Mouse (Mus musculus): ENCODE results near the gene Sfxn2. TPM values are rescaled to one million over a fixed set of nuclear protein-coding genes. Genes with fewer than 3 reads are reported as not detected.

Gene Sfxn2
- total RNA-seq (2021) = 1 to 10 TPM; 3.2 to 3.7 TPM
- long read RNA-seq, experiment 1, partial matches to known transcripts = 1 of 3 reads
- long read RNA-seq, experiment 1, other reads (novel, unspliced or antisense) = 2 of 3 reads
- long read RNA-seq, experiment 2, partial matches to known transcripts = 0 of 1 reads
- long read RNA-seq, experiment 2, other reads (novel, unspliced or antisense) = 1 of 1 reads

GRCm38 (mm10) chr19:46572951-46573937 is at the start of gene Sfxn2, which contains the start of gene Arl3:
Gene Sfxn2, plus strand, starts transcription at chr19:46573365.
Gene Arl3, minus strand, starts transcription at chr19:46573198.
- Histone ChIP-seq H3K27ac (peak within 1 kb of the TSS; percentile 93), H3K4me3 (peak within 1 kb of the TSS; percentile 76)
- peak; percentile 98 for DNase-seq
- intact Hi-C loops (cut with DNase I) = loop anchor here (5.0 kb wide), 1 partner anchor 496 kb away; the partner anchor contains the start of gene Nolc1
- peak; percentile 33 for TF ChIP-seq CTCF (IDR thresholded peaks at IDR 0.05)

GRCm38 (mm10) chr19:46523480-46524151 is 49.5 kb upstream of the Sfxn2 start:
- intact Hi-C loops (cut with DNase I) = no loop called here
- peak; percentile 73 for DNase-seq
- no peak for TF ChIP-seq CTCF (IDR thresholded peaks at IDR 0.05)
- Histone ChIP-seq H3K27ac (peak overlapping the region; percentile 81), H3K4me3 (peak overlapping the region; percentile 55)

- DNase-seq = no peak
- intact Hi-C loops (cut with DNase I) = no loop called here
- Histone ChIP-seq H3K27ac (peak overlapping the region; percentile 81), H3K4me3 (peak overlapping the region; percentile 55)
- TF ChIP-seq CTCF (IDR thresholded peaks at IDR 0.05) = no peak
Observed at GRCm38 (mm10) chr19:46524152-46524544, 49.0 kb upstream of the Sfxn2 start.

- Histone ChIP-seq H3K4me3 (peak overlapping the region; percentile 55), H3K27ac (peak overlapping the region; percentile 81)
- peak; percentile 82 for DNase-seq
- peak; percentile 49 for TF ChIP-seq CTCF (IDR thresholded peaks at IDR 0.05)
- intact Hi-C loops (cut with DNase I) = no loop called here
Observed at GRCm38 (mm10) chr19:46524601-46525321, 48.4 kb upstream of the Sfxn2 start.

- DNase-seq = no peak
- Histone ChIP-seq H3K4me3 (no peak overlapping the region), H3K27ac (peak overlapping the region; percentile 81)
- TF ChIP-seq CTCF (IDR thresholded peaks at IDR 0.05) = no peak
- intact Hi-C loops (cut with DNase I) = no loop called here
Observed at GRCm38 (mm10) chr19:46525691-46526631, 47.2 kb upstream of the Sfxn2 start.

- peak overlapping the region; percentile 78 for H3K27ac ChIP-seq
- H3K4me3 ChIP-seq = peak overlapping the region; percentile 66
- DNase-seq = no peak
- intact Hi-C loops (cut with DNase I) = no loop called here
- no peak for TF ChIP-seq CTCF (IDR thresholded peaks at IDR 0.05)
Observed at GRCm38 (mm10) chr19:46527632-46528528, 45.3 kb upstream of the Sfxn2 start.

GRCm38 (mm10) chr19:46528529-46529213 is 44.5 kb upstream of the Sfxn2 start:
- intact Hi-C loops (cut with DNase I) = no loop called here
- Histone ChIP-seq H3K27ac (peak overlapping the region; percentile 78), H3K4me3 (peak overlapping the region; percentile 66)
- peak; percentile 69 for DNase-seq
- TF ChIP-seq CTCF (IDR thresholded peaks at IDR 0.05) = peak; percentile 39; the same call in 1 of the 2 replicates

- intact Hi-C loops (cut with DNase I) = no loop called here
- no peak for TF ChIP-seq CTCF (IDR thresholded peaks at IDR 0.05)
- no peak overlapping the region for H3K4me3 ChIP-seq
- peak overlapping the region; percentile 78 for H3K27ac ChIP-seq
- DNase-seq = no peak
Observed at GRCm38 (mm10) chr19:46529601-46530448, 43.3 kb upstream of the Sfxn2 start.

All from gastrocnemius, adult 2 months (tissue).